Mouse (Mus musculus) midbrain, embryonic 16.5 days (tissue): ENCODE measurements around the gene Hist1h2bb. TPM values are rescaled to one million over a fixed set of nuclear protein-coding genes. Genes with fewer than 3 reads are reported as not detected.
"Not testable (repeated sequence)": the region's sequence is repeated elsewhere in the genome, so short reads cannot be mapped to it uniquely, and the experiment has no call there.

Source experiments
- ATAC-seq: fragments of 200-750 bp; cut with Nextera tagmentation; 2 replicates; pipeline ENCODE4 v1.8.0; 2017; ENCODE audit warnings: moderate TSS enrichment
- H3K27ac ChIP-seq: fragments of 300-500 bp; sonication (generic); 2 replicates; pipeline ENCODE4 v1.5.1; 2014; ENCODE audit warnings: mild to moderate bottlenecking, low read length, mixed read lengths
- H3K27me3 ChIP-seq: fragments of 300-500 bp; sonication (generic); 2 replicates; pipeline ENCODE4 v1.6.1; 2014; ENCODE audit warnings: low read depth, low read length, mixed read lengths; ENCODE audit not compliant: control insufficient read depth, insufficient read depth
- H3K36me3 ChIP-seq: fragments of 300-500 bp; sonication (generic); 2 replicates; pipeline ENCODE4 v1.6.1; 2014; ENCODE audit warnings: mild to moderate bottlenecking, low read length, moderate library complexity, mixed read lengths; ENCODE audit not compliant: control insufficient read depth, insufficient read depth
- H3K4me1 ChIP-seq: fragments of 300-500 bp; sonication (generic); 2 replicates; pipeline ENCODE4 v1.6.1; 2014; ENCODE audit warnings: mild to moderate bottlenecking, low read length, mixed read lengths; ENCODE audit not compliant: control insufficient read depth, insufficient read depth
- H3K4me2 ChIP-seq: fragments of 300-500 bp; sonication (generic); 2 replicates; pipeline ENCODE4 v1.6.1; 2014; ENCODE audit warnings: mild to moderate bottlenecking, low read length, mixed read lengths
- H3K4me3 ChIP-seq: fragments of 300-500 bp; sonication (generic); 2 replicates; pipeline ENCODE4 v1.5.1; 2014; ENCODE audit warnings: low read depth, mild to moderate bottlenecking, low read length, moderate library complexity, mixed read lengths
- H3K9ac ChIP-seq: fragments of 300-500 bp; sonication (generic); 2 replicates; pipeline ENCODE4 v1.6.1; 2014; ENCODE audit warnings: low read depth, low read length, mixed read lengths
- H3K9me3 ChIP-seq: fragments of 300-500 bp; sonication (generic); replicated peaks from 2 replicates; pipeline ENCODE4 v1.6.1; 2014; ENCODE audit warnings: mild to moderate bottlenecking, low read length, mixed read lengths; ENCODE audit not compliant: control insufficient read depth, poor library complexity, severe bottlenecking
- WGBS: fragments of 180-500 bp; shearing (Covaris S2); extraction: QIAGEN DNeasy Blood & Tissue Kit; methylation state at CpG from one replicate; pipeline ENCODE4 v1.1.7; 2014; 5-methylcytosine and 5-hydroxymethylcytosine counted together
- polyA plus RNA-seq: library from polyadenylated mRNA; unstranded; fragments of >200 nt; fragmentation: Nextera tagmentation; extraction: Ambion mirVana; gene quantifications from 2 replicates; pipeline ENCODE4 v1.2.1, GENCODE M21; 2015

Gene Hist1h2bb
- polyA plus RNA-seq, 1 experiment from 2014 or later: not detected

DNA sequence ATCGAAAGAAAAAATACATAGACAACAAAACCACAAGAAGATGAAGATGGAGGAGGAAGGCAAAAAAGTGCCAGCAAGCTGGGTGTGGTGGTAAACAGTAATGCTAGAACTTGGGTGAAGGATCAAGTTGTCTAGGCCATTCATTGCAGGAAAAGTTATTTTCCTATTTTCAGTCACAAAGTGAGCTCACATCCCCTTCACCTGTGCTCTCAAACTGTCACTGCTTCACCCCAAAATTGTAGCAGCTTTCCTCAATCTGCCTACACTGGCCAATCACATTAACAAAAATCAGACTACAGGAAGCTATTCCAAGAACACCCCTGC, 13.3 kb downstream of the Hist1h2bb start:
- no peaks in the 10 kb centered on the region for H3K9me3 ChIP-seq
- H3K27me3 ChIP-seq: no peaks in the 10 kb centered on the region
- peaks cover 30% of the 10 kb centered on the region for H3K4me1 ChIP-seq
- H3K4me3 ChIP-seq: peak overlapping the region; percentile 44; the same call in 1 of the 2 replicates
- H3K27ac ChIP-seq: peak overlapping the region; percentile 82; the same call in 1 of the 2 replicates
- H3K36me3 ChIP-seq: no peaks in the 10 kb centered on the region
- 71% methylated on average over 1 of the region's 1 CpGs for WGBS
- no peak overlapping the region for H3K9ac ChIP-seq
- ATAC-seq: no peak
- peak overlapping the region; percentile 82 for H3K4me2 ChIP-seq

DNA sequence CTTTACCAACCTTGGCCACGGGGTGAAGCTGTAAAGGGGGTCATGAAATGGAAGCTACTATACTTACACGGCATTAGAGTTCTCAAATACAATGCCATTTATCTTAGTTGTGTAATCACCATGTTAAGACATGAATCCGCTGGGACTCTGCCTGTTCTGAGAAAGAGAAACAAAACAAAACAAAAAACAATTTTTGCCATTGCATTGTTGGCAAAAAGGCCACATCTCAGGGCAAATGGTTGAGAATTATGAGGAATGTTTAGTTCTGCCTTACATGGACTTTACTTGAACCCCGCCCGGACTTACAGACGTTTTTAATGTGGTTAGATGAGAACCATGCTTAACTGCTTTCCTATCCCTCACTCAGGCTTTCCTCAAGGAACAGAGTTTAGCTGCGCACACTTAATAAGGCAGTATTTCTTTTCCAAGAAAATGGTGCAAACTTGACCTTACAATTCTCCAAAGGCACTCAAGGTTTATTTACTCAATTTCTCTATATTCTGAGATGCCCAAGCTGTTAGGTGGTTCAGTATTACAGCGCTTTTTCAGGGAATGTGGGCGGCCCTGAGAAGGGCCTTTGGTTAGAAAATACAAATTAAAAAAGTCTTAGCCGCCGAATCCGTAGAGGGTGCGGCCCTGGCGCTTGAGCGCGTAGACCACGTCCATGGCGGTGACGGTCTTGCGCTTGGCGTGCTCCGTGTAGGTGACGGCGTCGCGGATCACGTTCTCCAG, 13.9 kb downstream of the Hist1h2bb start:
- Histone ChIP-seq H3K36me3 (no peaks in the 10 kb centered on the region), H3K4me2 (peak overlapping the region; percentile 82), H3K4me1 (peaks cover 30% of the 10 kb centered on the region), H3K4me3 (peak overlapping the region; percentile 44), H3K27ac (peak overlapping the region; percentile 82), H3K9me3 (no peaks in the 10 kb centered on the region), H3K27me3 (no peaks in the 10 kb centered on the region), H3K9ac (peak overlapping the region; percentile 57)
- peak; percentile 40 for ATAC-seq
- 2% methylated on average over 18 of the region's 27 CpGs for WGBS

DNA sequence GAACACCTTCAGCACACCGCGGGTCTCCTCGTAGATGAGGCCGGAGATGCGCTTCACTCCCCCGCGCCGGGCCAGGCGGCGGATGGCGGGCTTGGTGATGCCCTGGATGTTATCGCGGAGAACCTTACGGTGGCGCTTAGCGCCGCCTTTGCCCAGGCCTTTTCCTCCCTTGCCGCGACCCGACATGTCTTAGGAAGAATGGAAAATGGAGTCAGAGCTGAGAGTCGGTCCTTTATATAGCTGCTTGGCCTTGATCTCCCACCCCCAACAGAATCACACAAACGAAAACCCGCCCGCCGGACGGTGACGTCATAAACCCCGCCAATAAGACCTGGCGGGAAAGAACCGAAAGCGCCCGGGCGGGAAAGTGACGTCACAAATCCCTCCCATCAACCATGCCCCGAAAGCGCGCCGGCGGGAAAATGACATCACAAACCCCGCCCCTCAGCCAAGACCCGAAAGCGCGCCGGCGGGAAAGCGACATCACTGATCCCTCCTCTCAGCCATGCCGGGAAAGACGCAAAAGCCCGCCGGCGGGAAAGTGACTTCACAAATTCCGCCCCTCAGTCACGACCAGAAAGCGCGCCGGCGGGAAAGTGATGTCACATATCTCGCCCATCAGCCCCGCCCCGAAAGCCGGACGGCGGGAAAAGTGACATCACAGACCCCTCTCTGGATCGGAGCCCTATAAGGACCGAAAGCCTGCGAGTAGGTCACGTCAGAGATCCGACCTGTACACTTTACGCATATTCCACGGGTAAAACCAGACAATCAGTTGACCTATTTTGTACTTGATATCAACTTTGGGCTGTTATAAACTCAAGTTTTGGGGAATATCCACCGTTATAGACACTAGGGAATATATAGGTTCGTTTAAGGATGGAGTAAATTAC, 14.7 kb downstream of the Hist1h2bb start, which contains the start of gene Hist1h4a:
Gene Hist1h4a, minus strand, starts transcription at position 259 of the 893 bp plus-strand sequence.
- Histone ChIP-seq H3K4me2 (peak within 1 kb of the TSS; percentile 82), H3K4me1 (peaks cover 30% of the 10 kb centered on the region), H3K9me3 (no peaks in the 10 kb centered on the region), H3K27me3 (no peaks in the 10 kb centered on the region), H3K4me3 (peak within 1 kb of the TSS; percentile 44), H3K36me3 (no peaks in the 10 kb centered on the region), H3K9ac (peak within 1 kb of the TSS; percentile 57), H3K27ac (peak within 1 kb of the TSS; percentile 82)
- WGBS: under 1% methylated on average over 61 of the region's 72 CpGs
- peak; percentile 83 for ATAC-seq

DNA sequence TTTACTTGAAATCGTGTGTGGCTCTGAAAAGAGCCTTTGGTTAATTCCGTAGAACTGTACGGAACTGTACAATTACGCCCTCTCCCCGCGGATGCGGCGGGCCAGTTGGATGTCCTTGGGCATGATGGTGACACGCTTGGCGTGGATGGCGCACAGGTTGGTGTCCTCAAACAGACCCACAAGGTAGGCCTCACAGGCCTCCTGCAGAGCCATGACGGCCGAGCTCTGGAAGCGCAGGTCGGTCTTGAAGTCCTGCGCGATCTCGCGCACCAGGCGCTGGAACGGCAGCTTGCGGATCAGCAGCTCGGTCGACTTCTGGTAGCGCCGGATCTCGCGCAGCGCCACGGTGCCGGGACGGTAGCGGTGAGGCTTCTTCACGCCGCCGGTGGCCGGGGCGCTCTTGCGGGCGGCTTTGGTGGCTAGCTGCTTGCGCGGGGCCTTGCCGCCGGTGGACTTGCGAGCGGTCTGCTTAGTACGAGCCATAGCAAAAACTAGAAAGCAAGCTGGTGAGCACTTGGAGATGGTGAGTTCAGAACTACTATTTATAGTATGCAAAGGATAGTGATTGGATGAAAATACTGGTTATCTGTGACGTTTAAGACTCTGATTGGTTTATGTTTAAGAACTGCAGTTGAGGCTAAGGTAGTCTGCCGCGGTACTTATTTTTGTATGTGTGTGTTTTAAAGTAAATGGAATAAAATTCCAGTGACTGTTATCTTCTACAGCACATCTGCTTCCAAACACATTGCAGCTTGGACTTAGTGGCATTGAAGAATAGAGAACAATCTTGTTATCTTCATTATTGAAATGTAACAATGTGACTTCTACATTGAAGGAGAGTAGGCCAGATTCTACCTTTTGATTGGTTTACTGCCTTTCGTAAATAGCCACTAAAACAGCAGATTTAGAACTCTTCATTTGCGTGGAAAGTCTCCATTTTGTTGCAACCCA, 15.6 kb downstream of the Hist1h2bb start, which contains the start of gene Hist1h3a:
Gene Hist1h3a, minus strand, starts transcription at position 516 of the 951 bp plus-strand sequence.
- Histone ChIP-seq H3K4me3 (peak within 1 kb of the TSS; percentile 49), H3K4me2 (peak within 1 kb of the TSS; percentile 82), H3K9ac (peak within 1 kb of the TSS; percentile 38; the same call in 1 of the 2 replicates), H3K27ac (peak within 1 kb of the TSS; percentile 82), H3K4me1 (peaks cover 30% of the 10 kb centered on the region)
- peak; percentile 67 for ATAC-seq
- H3K27me3 ChIP-seq, H3K36me3 ChIP-seq, H3K9me3 ChIP-seq: not testable (repeated sequence)
- WGBS: under 1% methylated on average over 27 of the region's 52 CpGs

DNA sequence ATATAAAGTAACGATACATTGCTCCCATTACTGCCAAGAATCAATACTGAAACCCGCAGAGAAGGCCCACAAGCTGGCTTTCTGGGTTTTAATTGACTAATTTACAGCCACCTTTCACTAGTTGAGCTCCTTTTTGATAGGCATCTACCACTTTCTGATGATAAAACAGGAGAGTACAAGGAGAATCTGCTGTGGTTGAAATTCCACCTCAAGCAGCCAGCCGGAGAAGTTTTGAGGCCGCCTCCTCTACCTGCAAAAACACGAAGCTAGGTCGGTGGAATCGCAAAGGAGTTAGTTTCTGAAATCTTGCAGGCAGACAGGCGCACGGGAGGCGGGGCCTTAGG, 16.7 kb downstream of the Hist1h2bb start:
- no peaks in the 10 kb centered on the region for H3K9me3 ChIP-seq
- peaks cover 25% of the 10 kb centered on the region for H3K4me1 ChIP-seq
- H3K27ac ChIP-seq: peak overlapping the region; percentile 67
- H3K4me2 ChIP-seq: peak overlapping the region; percentile 82
- ATAC-seq: no peak
- peak overlapping the region; percentile 49 for H3K4me3 ChIP-seq
- H3K9ac ChIP-seq: peak overlapping the region; percentile 22; the same call in 1 of the 2 replicates
- WGBS: under 1% methylated on average over 10 of the region's 10 CpGs
- no peaks in the 10 kb centered on the region for H3K27me3 ChIP-seq
- H3K36me3 ChIP-seq: no peaks in the 10 kb centered on the region

DNA sequence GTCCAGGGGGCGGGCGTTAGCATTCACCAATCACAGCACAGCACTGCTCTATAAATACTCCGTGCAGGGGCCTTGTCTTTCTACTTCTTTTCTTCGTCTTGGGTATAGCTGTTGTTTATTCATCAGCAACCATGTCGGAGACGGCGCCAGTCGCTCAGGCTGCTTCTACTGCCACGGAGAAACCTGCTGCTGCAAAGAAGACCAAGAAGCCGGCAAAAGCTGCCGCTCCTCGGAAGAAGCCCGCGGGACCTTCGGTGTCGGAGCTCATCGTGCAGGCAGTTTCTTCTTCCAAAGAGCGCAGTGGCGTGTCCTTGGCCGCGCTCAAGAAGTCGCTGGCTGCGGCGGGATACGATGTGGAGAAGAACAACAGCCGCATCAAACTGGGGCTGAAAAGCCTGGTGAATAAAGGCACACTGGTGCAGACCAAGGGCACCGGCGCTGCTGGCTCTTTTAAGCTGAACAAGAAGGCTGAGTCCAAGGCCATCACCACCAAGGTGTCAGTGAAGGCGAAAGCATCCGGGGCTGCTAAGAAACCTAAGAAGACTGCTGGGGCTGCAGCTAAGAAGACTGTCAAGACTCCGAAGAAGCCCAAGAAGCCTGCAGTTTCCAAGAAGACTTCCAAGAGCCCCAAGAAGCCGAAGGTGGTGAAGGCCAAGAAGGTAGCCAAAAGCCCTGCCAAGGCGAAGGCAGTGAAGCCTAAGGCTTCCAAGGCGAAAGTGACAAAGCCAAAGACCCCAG, 17.2 kb downstream of the Hist1h2bb start, which contains the start of gene Hist1h1a:
Gene Hist1h1a, plus strand, starts transcription at position 81 of the 738 bp plus-strand sequence.
- Histone ChIP-seq H3K4me2 (peak within 1 kb of the TSS; percentile 82), H3K36me3 (no peaks in the 10 kb centered on the region), H3K4me1 (peaks cover 25% of the 10 kb centered on the region), H3K27ac (peak within 1 kb of the TSS; percentile 67), H3K4me3 (peak within 1 kb of the TSS; percentile 49), H3K9me3 (no peaks in the 10 kb centered on the region), H3K27me3 (no peaks in the 10 kb centered on the region), H3K9ac (peak within 1 kb of the TSS; percentile 64)
- 3% methylated on average over 34 of the region's 34 CpGs for WGBS
- ATAC-seq: peak; percentile 73

DNA sequence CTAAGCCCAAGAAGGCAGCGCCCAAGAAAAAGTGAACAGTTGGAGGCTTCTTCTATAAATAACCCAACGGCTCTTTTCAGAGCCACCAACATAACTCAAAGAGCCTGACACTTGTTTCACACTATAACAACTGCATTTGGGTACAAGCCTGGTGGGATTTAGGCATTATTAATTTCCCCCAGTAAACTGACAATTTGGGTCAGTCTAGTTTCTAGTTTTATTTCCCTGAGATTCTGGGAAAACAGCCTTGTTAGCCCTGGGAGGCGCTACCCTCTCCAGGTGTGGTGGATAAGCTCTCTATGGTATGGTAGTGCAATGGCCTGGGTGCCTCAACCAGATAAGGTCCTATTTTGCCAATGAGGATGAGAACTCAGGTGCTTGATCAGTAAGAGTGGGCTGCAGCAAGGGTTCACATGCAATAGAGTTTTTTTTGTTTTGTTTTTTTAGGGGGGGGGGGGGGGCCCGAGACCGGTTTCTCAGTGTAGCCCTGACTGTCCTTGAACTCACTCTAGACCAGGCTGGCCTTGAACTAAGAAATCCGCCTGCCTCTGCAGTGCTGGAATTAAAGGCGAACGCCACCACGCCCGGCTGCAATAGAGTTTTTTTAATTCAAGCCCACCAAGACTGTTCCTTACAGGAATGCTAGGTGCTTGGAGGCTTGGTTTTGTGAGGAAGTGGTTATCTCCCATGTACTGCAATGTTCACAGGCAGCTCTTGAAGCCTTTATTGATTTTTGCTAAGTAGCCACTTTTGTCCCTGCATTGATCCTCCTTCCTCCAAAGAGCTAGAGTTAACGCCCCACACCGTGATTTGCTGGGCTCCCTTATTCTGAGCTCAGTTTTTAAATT, 18.0 kb downstream of the Hist1h2bb start:
- no peaks in the 10 kb centered on the region for H3K36me3 ChIP-seq
- peaks cover 25% of the 10 kb centered on the region for H3K4me1 ChIP-seq
- H3K4me3 ChIP-seq: peak overlapping the region; percentile 49
- peak overlapping the region; percentile 82 for H3K4me2 ChIP-seq
- H3K9me3 ChIP-seq: no peaks in the 10 kb centered on the region
- WGBS: 33% methylated on average over 12 of the region's 12 CpGs
- no peaks in the 10 kb centered on the region for H3K27me3 ChIP-seq
- no peak for ATAC-seq
- H3K9ac ChIP-seq: peak overlapping the region; percentile 64
- H3K27ac ChIP-seq: peak overlapping the region; percentile 67
